Mouse (Mus musculus) bone marrow, adult 2 months (tissue): ENCODE results near the gene Lrrc56.

Source experiments
- CTCF ChIP-seq: fragments of 200-500 bp; IDR thresholded peaks from 2 replicates; pipeline ENCODE4 v1.5.1; 2011; ENCODE audit warnings: low read length, control low read depth; ENCODE audit not compliant: control insufficient read depth, insufficient read depth
- POLR2A ChIP-seq: fragments of 200-500 bp; IDR thresholded peaks from 2 replicates; pipeline ENCODE4 v1.6.1; 2011; ENCODE audit warnings: low read depth, mild to moderate bottlenecking, control low read depth, low read length, borderline replicate concordance; ENCODE audit not compliant: control insufficient read depth

DNA sequence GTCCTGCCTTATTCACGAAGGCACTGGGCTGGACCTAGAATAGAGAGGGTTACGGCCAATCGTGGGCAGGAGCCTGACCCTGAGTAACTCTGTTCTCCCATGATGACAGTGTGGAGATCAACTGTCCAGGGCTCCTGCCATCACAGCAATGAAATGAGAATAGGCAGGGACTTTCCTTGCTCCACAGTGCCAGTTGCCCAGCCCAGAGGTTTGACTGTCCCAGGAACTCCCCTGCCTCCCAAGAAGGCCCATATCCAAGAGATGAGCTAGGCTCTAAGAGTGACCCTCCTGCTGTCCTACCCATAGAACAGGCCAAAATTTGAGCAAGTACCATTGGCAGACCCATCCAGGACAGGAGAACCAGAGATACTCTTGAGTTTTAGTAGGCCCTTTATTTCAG lies 5.2 kb upstream of the Lrrc56 start:
- no peak for TF ChIP-seq CTCF
- TF ChIP-seq POLR2A: no peak
